Mouse (Mus musculus): ENCODE results near the gene Clk4.

Gene Clk4

GRCm38 (mm10) chr11:51261680-51262219 lies at the start of gene Clk4:
Clk4 (plus strand) TSS chr11:51261730.
- DNase-seq: no peak

- no peak for DNase-seq
Observed at GRCm38 (mm10) chr11:51214021-51214420, 47.5 kb upstream of the Clk4 start.

- DNase-seq: no peak
Observed at GRCm38 (mm10) chr11:51219396-51219980, 42.0 kb upstream of the Clk4 start.

GRCm38 (mm10) chr11:51220308-51220707 lies 41.2 kb upstream of the Clk4 start, which contains the start of gene Gm12569:
Gm12569 (plus strand) TSS chr11:51220473.
- no peak for DNase-seq

- DNase-seq: no peak
Observed at GRCm38 (mm10) chr11:51227104-51227503, 34.4 kb upstream of the Clk4 start.

GRCm38 (mm10) chr11:51234626-51235025 lies 26.9 kb upstream of the Clk4 start:
- DNase-seq: no peak

- no peak for DNase-seq
Observed at GRCm38 (mm10) chr11:51242897-51243296, 18.6 kb upstream of the Clk4 start.

- DNase-seq: no peak
Observed at GRCm38 (mm10) chr11:51257006-51257405, 4.5 kb upstream of the Clk4 start.

GRCm38 (mm10) chr11:51262342-51263285 lies 1.1 kb downstream of the Clk4 start, which contains the start of gene BC049762:
BC049762 (minus strand) TSS chr11:51263046.
- peak; percentile 99 for DNase-seq

- DNase-seq: peak; percentile 63
Observed at GRCm38 (mm10) chr11:51263286-51263831, 1.8 kb downstream of the Clk4 start.

GRCm38 (mm10) chr11:51264352-51264751 lies 2.8 kb downstream of the Clk4 start:
- DNase-seq: peak; percentile 63

GRCm38 (mm10) chr11:51265326-51265725 lies 3.8 kb downstream of the Clk4 start:
- peak; percentile 30 for DNase-seq

GRCm38 (mm10) chr11:51274418-51274817 lies 12.9 kb downstream of the Clk4 start:
- DNase-seq: no peak

- peak; percentile 90 for DNase-seq
Observed at GRCm38 (mm10) chr11:51289564-51290041, 28.1 kb downstream of the Clk4 start, which contains the start of gene Col23a1. Col23a1 (plus strand) TSS chr11:51289920.

GRCm38 (mm10) chr11:51290066-51290955 lies 28.8 kb downstream of the Clk4 start:
- DNase-seq: peak; percentile 70

- no peak for DNase-seq
Observed at GRCm38 (mm10) chr11:51293956-51294530, 32.5 kb downstream of the Clk4 start.

- DNase-seq: no peak
Observed at GRCm38 (mm10) chr11:51295742-51296141, 34.2 kb downstream of the Clk4 start.

- no peak for DNase-seq
Observed at GRCm38 (mm10) chr11:51298691-51299090, 37.2 kb downstream of the Clk4 start.

- DNase-seq: no peak
Observed at GRCm38 (mm10) chr11:51302396-51302795, 40.9 kb downstream of the Clk4 start.

GRCm38 (mm10) chr11:51303981-51304553 lies 42.5 kb downstream of the Clk4 start:
- DNase-seq: no peak

- DNase-seq: peak; percentile 20
Observed at GRCm38 (mm10) chr11:51308306-51308705, 46.8 kb downstream of the Clk4 start.
